Mouse (Mus musculus): Measurements from ENCODE around the gene Olfr263. TPM values are rescaled to one million over a fixed set of nuclear protein-coding genes. Genes with fewer than 3 reads are reported as not detected.

Olfr263 gene
- total and polyA plus RNA-seq, 2 experiments from 2014 or later = not detected

DNA sequence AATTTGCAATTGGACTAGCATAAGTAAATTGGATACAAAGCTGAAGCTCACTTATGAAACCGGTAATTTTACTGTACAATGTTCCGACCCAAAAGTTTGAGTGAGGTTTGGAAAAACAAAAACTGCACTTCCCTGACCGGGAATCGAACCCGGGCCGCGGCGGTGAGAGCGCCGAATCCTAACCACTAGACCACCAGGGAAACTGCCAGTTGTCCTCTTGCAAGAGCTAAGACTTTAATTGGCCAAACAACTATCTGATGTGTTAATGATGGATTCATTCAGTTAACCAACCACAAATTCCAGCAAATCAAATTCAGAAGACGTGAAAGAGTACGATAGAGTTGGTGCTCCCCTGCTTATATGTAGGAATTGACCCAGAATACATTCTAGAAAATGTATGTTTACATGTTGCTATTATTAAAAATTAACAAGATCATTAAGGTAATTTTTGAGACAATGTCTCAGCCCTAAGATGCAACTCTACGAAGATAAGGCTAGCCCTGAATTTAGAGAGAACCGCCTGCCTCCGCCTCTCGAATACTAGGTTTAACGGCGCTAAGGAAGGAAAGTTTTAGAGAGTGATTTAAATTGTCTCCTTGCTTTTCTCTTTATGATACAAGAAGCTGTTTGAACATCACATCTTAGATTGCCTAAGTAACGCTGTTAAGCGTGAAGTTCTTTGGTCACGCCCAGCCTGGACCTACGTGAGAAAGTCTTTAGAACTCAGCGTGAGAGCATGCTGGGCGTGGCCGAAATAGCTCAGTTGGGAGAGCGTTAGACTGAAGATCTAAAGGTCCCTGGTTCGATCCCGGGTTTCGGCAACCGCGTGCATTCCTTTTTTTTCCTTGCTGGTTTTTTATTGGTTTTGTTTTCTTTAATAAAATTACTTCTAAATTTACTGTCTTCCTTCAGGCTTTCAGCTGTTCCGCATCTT lies 31.5 kb downstream of the Olfr263 start:
- no peaks in the 10 kb centered on the region for H3K27me3 ChIP-seq (ENCODE audit: insufficient read depth, low read length)
- no peaks in the 10 kb centered on the region for H3K36me3 ChIP-seq (ENCODE audit: insufficient read depth, low read length)
- peak overlapping the region; percentile 40; the same call in 1 of the 2 replicates for H3K9ac ChIP-seq (replicated peaks; ENCODE audit: low read length)
- no peaks in the 10 kb centered on the region for H3K9me3 ChIP-seq (ENCODE audit: low read length)
- TF ChIP-seq CTCF (IDR thresholded peaks at IDR 0.05; ENCODE audit: low read depth) = no peak
- H3K4me2 ChIP-seq (ENCODE audit: low read depth, low read length) = peak overlapping the region; percentile 89
- no peak overlapping the region for H3K27ac ChIP-seq
- H3K4me1 ChIP-seq (ENCODE audit: insufficient read depth, low read length) = no peaks in the 10 kb centered on the region
- H3K4me3 ChIP-seq (ENCODE audit: low read length) = peak overlapping the region; percentile 54
- DNase-seq (ENCODE audit: low spot score) (peak; percentile 94), ATAC-seq (peak; percentile 90)
- under 1% methylated on average over 32 of the region's 32 CpGs for WGBS

DNA sequence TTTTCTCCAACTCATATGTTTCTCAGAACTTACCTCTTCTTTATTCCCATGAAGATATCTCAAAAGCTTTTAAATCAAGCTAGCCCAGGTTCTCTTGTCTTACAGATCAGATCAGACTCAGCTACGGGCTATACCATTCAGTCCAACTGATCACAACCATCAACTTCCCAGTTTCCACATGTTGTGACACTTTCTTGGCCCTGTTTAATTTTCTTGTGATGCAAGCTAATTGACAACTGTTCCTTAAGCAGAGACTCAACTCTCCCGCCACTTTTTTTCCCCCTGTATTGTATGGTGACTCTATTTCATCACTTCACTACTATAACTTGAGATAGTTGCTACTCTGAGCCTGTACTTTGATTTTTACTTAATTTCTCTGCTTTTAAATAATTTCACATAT lies 32.2 kb downstream of the Olfr263 start:
- Histone ChIP-seq H3K36me3 (ENCODE audit: insufficient read depth, low read length) (no peaks in the 10 kb centered on the region), H3K4me2 (ENCODE audit: low read depth, low read length) (peak overlapping the region; percentile 89), H3K4me1 (ENCODE audit: insufficient read depth, low read length) (no peaks in the 10 kb centered on the region), H3K27me3 (ENCODE audit: insufficient read depth, low read length) (no peaks in the 10 kb centered on the region), H3K9me3 (ENCODE audit: low read length) (no peaks in the 10 kb centered on the region), H3K27ac (no peak overlapping the region), H3K9ac (replicated peaks; ENCODE audit: low read length) (no peak overlapping the region), H3K4me3 (ENCODE audit: low read length) (peak overlapping the region; percentile 54)
- TF ChIP-seq CTCF (IDR thresholded peaks at IDR 0.05; ENCODE audit: low read depth) = no peak
- DNase-seq (ENCODE audit: low spot score) (no peak), ATAC-seq (0 out of 2 replicates have a peak, but pooled peaks have one; percentile 21)
- WGBS = 31% methylated on average over 2 of the region's 2 CpGs

DNA sequence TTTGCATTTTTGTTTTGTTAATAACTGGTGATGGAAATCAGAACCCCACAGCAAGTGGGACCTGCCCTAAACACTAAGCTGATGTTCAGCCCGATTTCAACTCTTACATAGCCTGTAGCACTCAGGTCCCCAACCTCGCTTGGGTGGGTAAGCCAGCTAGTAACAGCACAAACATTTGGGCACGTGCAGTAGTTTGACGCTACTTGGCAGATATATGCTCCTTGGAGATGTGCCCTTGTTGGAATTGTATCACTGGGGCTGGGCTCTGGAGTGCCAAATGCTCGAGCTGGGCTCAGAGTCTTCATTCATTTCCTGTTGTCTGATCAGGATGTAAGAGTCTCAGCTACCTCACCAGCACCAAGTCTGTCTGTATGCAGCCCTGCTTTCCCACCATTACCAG lies 33.2 kb downstream of the Olfr263 start:
- DNase-seq (ENCODE audit: low spot score) (no peak), ATAC-seq (no peak)
- no peak for TF ChIP-seq CTCF (IDR thresholded peaks at IDR 0.05; ENCODE audit: low read depth)
- Histone ChIP-seq H3K27ac (no peak overlapping the region), H3K36me3 (ENCODE audit: insufficient read depth, low read length) (no peaks in the 10 kb centered on the region), H3K4me1 (ENCODE audit: insufficient read depth, low read length) (no peaks in the 10 kb centered on the region), H3K4me3 (ENCODE audit: low read length) (no peak overlapping the region), H3K9me3 (ENCODE audit: low read length) (no peaks in the 10 kb centered on the region), H3K27me3 (ENCODE audit: insufficient read depth, low read length) (no peaks in the 10 kb centered on the region), H3K4me2 (ENCODE audit: low read depth, low read length) (no peak overlapping the region), H3K9ac (replicated peaks; ENCODE audit: low read length) (no peak overlapping the region)
- WGBS = 47% methylated on average over 5 of the region's 5 CpGs

DNA sequence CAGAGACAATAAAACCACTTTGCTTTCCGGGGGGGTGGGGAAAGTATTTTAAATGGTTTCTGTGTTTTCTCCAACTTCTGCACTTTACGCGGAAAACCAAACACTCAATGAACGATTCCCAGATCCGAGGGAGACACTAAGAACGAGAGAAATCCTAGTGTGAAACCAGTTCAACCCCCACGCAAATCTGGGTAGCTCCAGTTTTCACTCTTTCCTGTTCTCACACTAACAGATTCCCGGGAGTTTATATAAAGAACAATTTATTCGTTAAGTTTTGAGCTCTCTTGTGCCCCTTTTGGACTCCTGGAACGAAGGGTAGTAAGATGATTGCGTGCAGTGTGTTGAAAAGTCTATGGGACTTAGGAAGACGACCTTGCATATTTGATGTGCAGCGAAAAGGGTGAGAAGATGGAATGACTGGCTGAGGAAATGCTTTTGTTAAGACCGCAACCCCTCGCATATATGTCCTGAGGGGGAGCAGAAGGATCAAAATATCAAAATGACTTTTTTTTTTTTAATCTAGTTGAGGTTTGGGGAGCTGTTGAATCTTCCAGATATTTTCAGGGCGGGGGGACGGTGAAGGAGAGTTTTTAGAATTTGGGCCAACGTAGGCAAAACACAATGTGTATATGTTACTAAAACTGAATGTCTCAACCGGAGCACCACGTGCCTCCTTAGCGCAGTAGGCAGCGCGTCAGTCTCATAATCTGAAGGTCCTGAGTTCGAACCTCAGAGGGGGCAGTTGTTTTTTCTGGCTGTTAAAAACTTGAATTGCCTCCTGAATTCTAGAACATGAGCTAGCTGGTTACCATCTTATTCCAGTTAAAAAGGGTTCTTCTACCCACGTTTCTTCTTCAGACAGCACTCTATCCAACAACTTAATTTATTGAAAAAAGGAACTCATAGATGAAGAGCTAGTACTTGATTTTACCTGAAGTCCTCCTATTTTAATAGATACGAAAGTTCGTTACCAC lies 37.8 kb downstream of the Olfr263 start:
- Histone ChIP-seq H3K27ac (no peak overlapping the region), H3K36me3 (ENCODE audit: insufficient read depth, low read length) (no peaks in the 10 kb centered on the region), H3K27me3 (ENCODE audit: insufficient read depth, low read length) (no peaks in the 10 kb centered on the region), H3K4me3 (ENCODE audit: low read length) (peak overlapping the region; percentile 64), H3K4me1 (ENCODE audit: insufficient read depth, low read length) (no peaks in the 10 kb centered on the region), H3K9me3 (ENCODE audit: low read length) (no peaks in the 10 kb centered on the region), H3K9ac (replicated peaks; ENCODE audit: low read length) (peak overlapping the region; percentile 25), H3K4me2 (ENCODE audit: low read depth, low read length) (peak overlapping the region; percentile 86)
- TF ChIP-seq CTCF (IDR thresholded peaks at IDR 0.05; ENCODE audit: low read depth) = no peak
- peak; percentile 63 for ATAC-seq
- peak; percentile 89 for DNase-seq (ENCODE audit: low spot score)
- WGBS = under 1% methylated on average over 27 of the region's 27 CpGs

DNA sequence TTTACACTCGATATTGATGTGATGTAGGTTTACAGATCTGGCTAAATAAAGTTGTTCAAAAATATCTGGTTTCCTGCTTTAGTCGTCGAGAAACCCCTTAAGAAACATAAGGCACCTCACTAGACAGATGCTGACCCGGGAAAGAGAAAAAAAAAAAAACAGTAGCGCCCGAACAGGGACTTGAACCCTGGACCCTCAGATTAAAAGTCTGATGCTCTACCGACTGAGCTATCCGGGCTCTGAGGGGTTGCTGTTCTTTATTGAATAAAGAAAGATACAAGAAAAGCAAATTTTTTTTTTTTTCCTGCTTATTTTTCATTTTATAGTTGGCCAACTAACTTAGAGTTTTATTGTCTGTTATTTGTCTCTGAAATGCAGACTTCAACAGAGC lies 38.5 kb downstream of the Olfr263 start:
- TF ChIP-seq CTCF (IDR thresholded peaks at IDR 0.05; ENCODE audit: low read depth) = no peak

DNA sequence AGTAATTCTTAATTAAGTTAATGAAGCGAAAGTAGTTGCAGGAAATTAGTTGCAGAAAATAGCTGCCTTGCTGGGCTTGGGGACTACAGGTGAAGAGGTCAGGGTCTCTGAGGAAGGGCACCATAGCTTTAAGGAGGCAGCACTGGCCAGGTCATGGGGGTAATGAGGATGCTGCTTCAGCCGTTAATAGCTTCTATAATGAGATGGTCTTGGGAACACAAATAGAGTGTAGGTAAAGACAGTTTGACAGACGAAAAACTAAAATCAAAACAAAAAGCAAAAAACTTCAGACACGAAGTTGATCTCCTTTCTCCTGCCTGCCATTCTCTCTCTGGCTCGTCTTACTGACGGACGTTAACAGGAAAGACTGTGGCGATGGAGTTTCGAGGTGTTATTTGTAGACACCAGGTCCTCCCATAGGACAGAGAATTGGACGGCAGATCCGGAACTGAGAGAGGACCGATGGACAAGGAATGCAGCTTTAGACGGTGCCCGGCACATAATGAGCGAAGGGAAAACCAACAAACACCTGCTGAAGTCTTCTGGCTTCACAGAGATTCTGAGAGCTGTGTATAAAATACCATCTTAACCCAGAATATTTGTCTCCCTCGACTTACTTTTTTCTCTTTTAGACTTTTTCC lies 39.1 kb downstream of the Olfr263 start:
- Histone ChIP-seq H3K36me3 (ENCODE audit: insufficient read depth, low read length) (no peaks in the 10 kb centered on the region), H3K9me3 (ENCODE audit: low read length) (no peaks in the 10 kb centered on the region), H3K27ac (no peak overlapping the region; the same call in 1 of the 2 replicates), H3K27me3 (ENCODE audit: insufficient read depth, low read length) (no peaks in the 10 kb centered on the region), H3K9ac (replicated peaks; ENCODE audit: low read length) (peak overlapping the region; percentile 53), H3K4me1 (ENCODE audit: insufficient read depth, low read length) (no peaks in the 10 kb centered on the region), H3K4me3 (ENCODE audit: low read length) (peak overlapping the region; percentile 64), H3K4me2 (ENCODE audit: low read depth, low read length) (peak overlapping the region; percentile 86)
- ATAC-seq = no peak
- TF ChIP-seq CTCF (IDR thresholded peaks at IDR 0.05; ENCODE audit: low read depth) = no peak
- peak; percentile 36 for DNase-seq (ENCODE audit: low spot score)
- under 1% methylated on average over 16 of the region's 16 CpGs for WGBS

More for the DNA sequence above, 38.5 kb downstream of the Olfr263 start:
- Histone ChIP-seq H3K27ac (no peak overlapping the region), H3K9ac (replicated peaks; ENCODE audit: low read length) (no peak overlapping the region; the same call in 1 of the 2 replicates), H3K9me3 (ENCODE audit: low read length) (no peaks in the 10 kb centered on the region), H3K4me1 (ENCODE audit: insufficient read depth, low read length) (no peaks in the 10 kb centered on the region), H3K27me3 (ENCODE audit: insufficient read depth, low read length) (no peaks in the 10 kb centered on the region), H3K4me2 (ENCODE audit: low read depth, low read length) (peak overlapping the region; percentile 86), H3K4me3 (ENCODE audit: low read length) (peak overlapping the region; percentile 64), H3K36me3 (ENCODE audit: insufficient read depth, low read length) (no peaks in the 10 kb centered on the region)
- ATAC-seq (peak; percentile 22; the same call in 1 of the 2 replicates), DNase-seq (ENCODE audit: low spot score) (peak; percentile 52)
- under 1% methylated on average over 8 of the region's 8 CpGs for WGBS

Data from hindbrain, postnatal 0 days (tissue).